Mouse (Mus musculus) CH12.LX (cell line): ENCODE measurements around the gene Shtn1. TPM values are rescaled to one million over a fixed set of nuclear protein-coding genes. Genes with fewer than 3 reads are reported as not detected.

Experiments used
- DNase-seq: peaks from one replicate; pipeline ENCODE4 v3.0.0-alpha.2; 2013; ENCODE audit errors: extremely low read depth
- H3K27ac ChIP-seq: 2 replicates; pipeline ENCODE4 v1.5.1; 2012; ENCODE audit warnings: low read depth, mild to moderate bottlenecking, control low read depth, moderate library complexity; ENCODE audit not compliant: insufficient read depth
- H3K27me3 ChIP-seq: replicated peaks from 2 replicates; pipeline ENCODE3; 2012; ENCODE audit warnings: inconsistent platforms
- H3K36me3 ChIP-seq, 2 experiments: replicated peaks in 1 of 2; 2 replicates each; pipeline versions ENCODE3 to v1.6.1; 2012; ENCODE audit warnings: inconsistent platforms in 1 of 2, low read length in 1 of 2, mild to moderate bottlenecking in 1 of 2, mixed read lengths in 1 of 2, moderate library complexity in 1 of 2; ENCODE audit not compliant: control insufficient read depth in 1 of 2, insufficient read depth in 1 of 2
- H3K4me1 ChIP-seq, 2 experiments: 2 replicates each; pipeline ENCODE4 v1.6.1; 2012; ENCODE audit warnings: inconsistent platforms in 1 of 2, moderate library complexity in 1 of 2; ENCODE audit not compliant: insufficient read depth in 2 of 2, control insufficient read depth in 1 of 2
- H3K4me2 ChIP-seq: 2 replicates; pipeline ENCODE4 v1.6.1; 2012; ENCODE audit warnings: low read depth, mild to moderate bottlenecking, control low read depth; ENCODE audit not compliant: poor library complexity, insufficient read depth, severe bottlenecking
- H3K4me3 ChIP-seq, 3 experiments: fragments of 150-350 bp in 1 of 3; sonication (generic) in 1 of 3; replicated peaks in 1 of 3; 2 replicates each; pipeline versions ENCODE3 to v1.5.1; 2011 to 2012; ENCODE audit warnings: low read depth in 2 of 3, low read length in 2 of 3, mild to moderate bottlenecking in 2 of 3, moderate library complexity in 2 of 3, control low read depth in 1 of 3, improper control_type of control experiment in 1 of 3, inconsistent platforms in 1 of 3, mixed read lengths in 1 of 3; ENCODE audit not compliant: poor library complexity in 1 of 3
- H3K79me2 ChIP-seq: replicated peaks from 2 replicates; pipeline ENCODE4 v1.6.1; 2012; ENCODE audit warnings: mild to moderate bottlenecking, moderate library complexity; ENCODE audit not compliant: control insufficient read depth, poor library complexity, insufficient read depth, severe bottlenecking; ENCODE audit errors: extremely low read depth
- H3K9ac ChIP-seq: 2 replicates; pipeline ENCODE4 v1.6.1; 2012; ENCODE audit warnings: low read depth, mild to moderate bottlenecking, control low read depth, moderate library complexity; ENCODE audit not compliant: insufficient read depth
- H3K9me3 ChIP-seq: replicated peaks from 2 replicates; pipeline ENCODE3; 2012; ENCODE audit warnings: low read length, inconsistent platforms, mixed read lengths
- CHD1 ChIP-seq: IDR thresholded peaks from 2 replicates; pipeline ENCODE4 v1.6.1; 2012; ENCODE audit warnings: low read depth, low read length, improper control_type of control experiment, inconsistent platforms
- EP300 ChIP-seq: IDR thresholded peaks from 2 replicates; pipeline ENCODE4 v1.6.1; 2011; ENCODE audit warnings: low read length, improper control_type of control experiment
- ETS1 ChIP-seq: conservative IDR thresholded peaks from 2 replicates; pipeline ENCODE4 v1.6.1; 2012; ENCODE audit warnings: low read depth, mild to moderate bottlenecking, inconsistent platforms, low read length, improper control_type of control experiment, moderate library complexity
- HCFC1 ChIP-seq: IDR thresholded peaks from 2 replicates; pipeline ENCODE4 v1.6.1; 2012; ENCODE audit warnings: low read depth, mild to moderate bottlenecking, inconsistent platforms, low read length, improper control_type of control experiment
- IRF4 ChIP-seq: IDR thresholded peaks from 2 replicates; pipeline ENCODE4 v1.6.1; 2014; ENCODE audit warnings: low read depth, mild to moderate bottlenecking, inconsistent platforms, low read length, improper control_type of control experiment
- MXI1 ChIP-seq: IDR thresholded peaks from 2 replicates; pipeline ENCODE4 v1.6.1; 2011; ENCODE audit warnings: mild to moderate bottlenecking, low read depth, low read length, improper control_type of control experiment
- NRF1 ChIP-seq: IDR thresholded peaks from 2 replicates; pipeline ENCODE4 v1.6.1; 2014; ENCODE audit warnings: low read depth, mild to moderate bottlenecking, inconsistent platforms, low read length, improper control_type of control experiment, moderate library complexity
- PAX5 ChIP-seq: IDR thresholded peaks from 2 replicates; pipeline ENCODE4 v1.6.1; 2012; ENCODE audit warnings: low read length, inconsistent platforms, mixed read lengths
- RAD21 ChIP-seq: IDR thresholded peaks from 2 replicates; pipeline ENCODE4 v1.6.1; 2011; ENCODE audit warnings: low read depth, mild to moderate bottlenecking, low read length, improper control_type of control experiment, moderate library complexity
- RCOR1 ChIP-seq: conservative IDR thresholded peaks from 2 replicates; pipeline ENCODE4 v1.6.1; 2012; ENCODE audit warnings: low read depth, mild to moderate bottlenecking, inconsistent platforms, low read length, improper control_type of control experiment
- SIN3A ChIP-seq: IDR thresholded peaks from 2 replicates; pipeline ENCODE4 v1.6.1; 2012; ENCODE audit warnings: low read length, improper control_type of control experiment, inconsistent platforms
- TCF12 ChIP-seq: IDR thresholded peaks from 2 replicates; pipeline ENCODE4 v1.6.1; 2014; ENCODE audit warnings: low read depth, mild to moderate bottlenecking, inconsistent platforms, low read length, improper control_type of control experiment
- USF1 ChIP-seq: IDR thresholded peaks from 2 replicates; pipeline ENCODE4 v1.6.1; 2014; ENCODE audit warnings: low read depth, mild to moderate bottlenecking, inconsistent platforms, low read length, improper control_type of control experiment
- USF2 ChIP-seq: conservative IDR thresholded peaks from 2 replicates; pipeline ENCODE4 v1.6.1; 2011; ENCODE audit warnings: low read depth, low read length, improper control_type of control experiment
- ZKSCAN1 ChIP-seq: IDR thresholded peaks from 2 replicates; pipeline ENCODE4 v1.6.1; 2012; ENCODE audit warnings: low read depth, inconsistent platforms, low read length, improper control_type of control experiment, borderline replicate concordance
- dilution Hi-C: fragments of 300-500 bp; cut with MboI; formaldehyde crosslinking; loops from 2 replicates; pipeline ENCODE4 v1.14.3; 2020; ENCODE audit warnings: low sequenced_read_pairs; ENCODE audit not compliant: extremely low pct_unique_long_range_greater_than_20kb, extremely low pct_ligation_motif_present
- in situ Hi-C: fragments of 300-500 bp; cut with MboI; formaldehyde crosslinking; loops from 3 replicates; pipeline ENCODE4 v1.14.3; 2019; ENCODE audit warnings: low sequenced_read_pairs, low pct_ligation_motif_present, low pct_unique_long_range_greater_than_20kb, mixed read lengths
- polyA plus RNA-seq: library from polyadenylated mRNA; unstranded; fragments of >175 nt; gene quantifications from 2 replicates; pipeline ENCODE4 v1.2.1, GENCODE M21; 2012; ENCODE audit warnings: low read depth; ENCODE audit not compliant: insufficient read length
- total RNA-seq, 2 experiments: library from RNA; depleted of rRNA; stranded (reverse); fragments of 300-350 nt in 1 of 2; fragments of >200 nt in 1 of 2; gene quantifications; 2 replicates each; pipeline ENCODE4 v1.2.3; 2012 to 2014

Gene Shtn1
- total and polyA plus RNA-seq, 3 experiments: 6.4 to 20.9 (median 12.1) TPM

DNA sequence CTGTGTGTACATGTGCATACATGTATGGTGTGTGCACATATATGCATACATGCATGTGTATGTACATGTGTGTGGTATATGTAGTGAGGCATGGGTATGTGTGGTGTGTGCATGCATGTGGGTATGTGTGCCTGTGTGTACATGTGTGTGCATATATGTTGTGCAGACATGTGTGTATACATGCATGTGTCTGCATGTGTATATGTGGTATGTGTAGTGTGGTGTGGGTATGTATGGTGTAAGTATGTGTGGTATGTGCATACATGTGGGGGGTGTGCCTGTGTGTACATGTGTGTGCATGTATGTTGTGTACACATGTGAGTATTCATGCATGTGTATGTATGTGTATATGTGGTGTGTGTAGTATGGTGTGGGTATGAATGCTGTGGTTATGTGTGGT is 54.3 kb downstream of the Shtn1 start:
- Histone ChIP-seq H3K27ac (no peak overlapping the region; the same call in 1 of the 2 replicates), H3K4me1 (peaks cover 7 to 13% of the 10 kb centered on the region in 2 experiments; a peak in 3 of 4 replicates), H3K4me2 (no peak overlapping the region), H3K4me3 (peak overlapping the region in 1 of 3 experiments; percentile 1)
- in situ Hi-C loops: no loop called here
- TF ChIP-seq RCOR1: no peak
- TF ChIP-seq HCFC1: no peak
- no peak for TF ChIP-seq USF1
- TF ChIP-seq USF2: no peak
- no peak for TF ChIP-seq TCF12
- TF ChIP-seq ZKSCAN1: no peak
- TF ChIP-seq EP300: no peak
- no peak for TF ChIP-seq PAX5
- no peak for TF ChIP-seq CHD1
- TF ChIP-seq RAD21: no peak
- TF ChIP-seq, all 38 proteins: peak for 0
- Histone ChIP-seq H3K79me2 (no peaks in the 10 kb centered on the region), H3K9ac (no peak overlapping the region), H3K9me3 (peaks cover 18% of the 10 kb centered on the region), H3K27me3 (no peaks in the 10 kb centered on the region), H3K36me3 (peaks cover 11 to 74% of the 10 kb centered on the region in 2 experiments)
- dilution Hi-C loops: no loop called here
- DNase-seq: no peak

DNA sequence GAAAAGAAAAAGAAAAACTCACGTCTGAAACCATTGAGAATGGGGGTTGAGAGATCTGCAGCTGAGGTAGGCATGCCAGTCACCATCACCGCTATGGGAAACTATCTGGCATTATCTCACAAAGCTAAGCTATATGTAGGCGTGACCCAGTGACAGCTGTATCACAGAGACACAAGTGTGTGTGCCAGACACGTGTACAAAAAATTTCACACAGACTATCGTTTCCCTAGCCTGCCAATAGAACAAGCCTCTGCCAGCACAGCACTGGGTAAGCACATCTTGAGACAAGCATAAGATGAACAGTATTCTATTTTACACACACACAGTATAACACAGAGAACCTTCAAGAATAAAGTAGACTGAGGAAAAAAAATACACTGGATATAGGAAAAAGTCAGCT is 65.1 kb downstream of the Shtn1 start:
- peaks cover 16 to 49% of the 10 kb centered on the region in 2 experiments for H3K36me3 ChIP-seq
- no peaks in the 10 kb centered on the region for H3K79me2 ChIP-seq
- H3K9ac ChIP-seq: no peak overlapping the region
- in situ Hi-C loops: no loop called here
- no peak overlapping the region for H3K27ac ChIP-seq
- no peaks in the 10 kb centered on the region for H3K4me1 ChIP-seq
- H3K9me3 ChIP-seq: no peaks in the 10 kb centered on the region
- no peaks in the 10 kb centered on the region for H3K27me3 ChIP-seq
- DNase-seq: no peak
- H3K4me2 ChIP-seq: no peak overlapping the region
- dilution Hi-C loops: no loop called here
- H3K4me3 ChIP-seq: no peak overlapping the region
- no peak for TF ChIP-seq ETS1
- TF ChIP-seq NRF1: no peak
- no peak for TF ChIP-seq MXI1
- TF ChIP-seq RAD21: no peak
- no peak for TF ChIP-seq SIN3A
- no peak for TF ChIP-seq HCFC1
- TF ChIP-seq IRF4: no peak
